Mouse (Mus musculus): Measurements from ENCODE around the gene Unc13b.

- no peak for TF ChIP-seq CTCF (IDR thresholded peaks at IDR 0.05; ENCODE audit: control insufficient read depth, insufficient read depth, insufficient replicate concordance, low read depth, low read length)
- TF ChIP-seq POLR2A (IDR thresholded peaks at IDR 0.05; ENCODE audit: control insufficient read depth, low read depth, low read length) = no peak
These were observed 208.5 kb downstream of the Unc13b start for GRCm38 (mm10) chr4:43267323-43267658.

All from testis, adult 2 months (tissue).